In the genomic region with DNA sequence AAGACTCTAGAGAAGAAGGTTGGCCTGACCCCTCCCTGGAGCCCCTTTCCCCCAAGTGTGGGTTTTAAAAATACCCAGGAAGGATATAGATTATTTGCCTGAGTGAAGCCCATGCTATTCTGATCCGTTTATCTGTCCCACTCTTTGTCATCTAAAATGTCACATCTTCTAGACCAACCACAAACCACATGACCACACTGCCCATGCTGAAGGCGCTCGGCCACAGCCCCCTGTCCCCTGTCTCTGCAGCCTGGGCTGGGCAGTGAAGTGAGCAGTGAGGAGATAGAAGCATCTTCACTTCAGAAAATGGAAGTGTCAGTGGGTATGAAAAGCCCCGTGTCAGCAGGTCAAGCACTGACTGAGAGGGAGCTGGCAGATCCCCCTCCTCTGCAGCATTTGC, we compare ENCODE assay signal across 14 mouse cellular contexts.
"Had no signal": no experiment of that assay in that cellular context is flagged by ENCODE, and none has a peak within 500 bp of the region (broad histone marks: within the 10 kb centered on the region; RNA-seq: fewer than 3 reads in every experiment).

No protein-coding gene starts in this region.

- H3K36me3 ChIP-seq: midbrain, embryonic 12.5 days had no signal

- H3K4me2 ChIP-seq: midbrain, embryonic 12.5 days had no signal

- H3K27ac ChIP-seq: layer of hippocampus, adult 2 months; liver, embryonic 14.5 days; midbrain, embryonic 12.5 days; stomach, postnatal 0 days had no signal

- ATAC-seq: lung, postnatal 0 days; midbrain, embryonic 16.5 days had no signal

- H3K9me3 ChIP-seq: midbrain, embryonic 12.5 days had no signal

- DNase-seq: kidney, adult 11 months; kidney, postnatal 10 days; kidney, postnatal 4 days; liver; lung, adult 2 months; lung, postnatal 4 days; right cerebral cortex, postnatal 14 days; thymus, postnatal 4 days had no signal

- H3K9ac ChIP-seq: liver, embryonic 14.5 days; midbrain, embryonic 12.5 days had no signal

- H3K4me3 ChIP-seq: layer of hippocampus, adult 2 months; midbrain, embryonic 12.5 days had no signal
